Mouse (Mus musculus) kidney, postnatal 0 days (tissue): ENCODE data around the gene Tagln2. TPM values are rescaled to one million over a fixed set of nuclear protein-coding genes. Genes with fewer than 3 reads are reported as not detected.
A peak's percentile ranks its signal among the peaks of the same experiment; 100 is the strongest.

Experiments used
- ATAC-seq: fragments of 200-750 bp; cut with Nextera tagmentation; replicated peaks from 2 replicates; pipeline ENCODE4 v1.8.0; 2017; ENCODE audit warnings: low read depth, moderate number of reproducible peaks, moderate TSS enrichment, moderate library complexity; ENCODE audit not compliant: low FRiP score
- DNase-seq: peaks from one replicate; pipeline ENCODE4 v3.0.0-alpha.2; 2016; ENCODE audit warnings: low spot score
- H3K27ac ChIP-seq: fragments of 300-500 bp; sonication (generic); 2 replicates; pipeline ENCODE4 v1.5.1; 2014; ENCODE audit warnings: mild to moderate bottlenecking
- H3K27me3 ChIP-seq: fragments of 300-500 bp; sonication (generic); 2 replicates; pipeline ENCODE4 v1.6.1; 2014; ENCODE audit warnings: low read length, mixed read lengths; ENCODE audit not compliant: insufficient read depth
- H3K36me3 ChIP-seq: fragments of 300-500 bp; sonication (generic); 2 replicates; pipeline ENCODE4 v1.6.1; 2014; ENCODE audit warnings: low read length, mixed read lengths; ENCODE audit not compliant: insufficient read depth
- H3K4me1 ChIP-seq: fragments of 300-500 bp; sonication (generic); replicated peaks from 2 replicates; pipeline ENCODE4 v1.6.1; 2014; ENCODE audit warnings: antibody characterized with exemption, low read length, mixed read lengths; ENCODE audit not compliant: insufficient read depth
- H3K4me2 ChIP-seq: fragments of 300-500 bp; sonication (generic); 2 replicates; pipeline ENCODE4 v1.6.1; 2014; ENCODE audit warnings: mild to moderate bottlenecking, low read length, moderate library complexity, mixed read lengths
- H3K4me3 ChIP-seq: fragments of 300-500 bp; sonication (generic); replicated peaks from 2 replicates; pipeline ENCODE4 v1.5.1; 2014; ENCODE audit warnings: low read depth, low read length
- H3K9ac ChIP-seq: fragments of 300-500 bp; sonication (generic); 2 replicates; pipeline ENCODE4 v1.6.1; 2014; ENCODE audit warnings: low read depth, low read length
- H3K9me3 ChIP-seq: fragments of 300-500 bp; sonication (generic); replicated peaks from 2 replicates; pipeline ENCODE4 v1.6.1; 2016; ENCODE audit warnings: low read length, inconsistent platforms, mixed read lengths
- CTCF ChIP-seq: IDR thresholded peaks from 2 replicates; pipeline ENCODE4 v1.5.1; 2016; ENCODE audit warnings: antibody characterized with exemption, low read depth, mild to moderate bottlenecking, moderate library complexity
- WGBS: fragments of 180-500 bp; shearing (Covaris S2); extraction: QIAGEN DNeasy Blood & Tissue Kit; methylation state at CpG from one replicate; pipeline ENCODE4 v1.1.7; 2014; 5-methylcytosine and 5-hydroxymethylcytosine counted together
- polyA plus RNA-seq: library from polyadenylated mRNA; unstranded; fragments of >200 nt; fragmentation: Nextera tagmentation; extraction: Ambion mirVana; gene quantifications from 2 replicates; pipeline ENCODE4 v1.2.1, GENCODE M21; 2015

Gene Tagln2
- polyA plus RNA-seq, 1 experiment from 2014 or later, result 225 TPM

- no peak overlapping the region for H3K9ac ChIP-seq
- no peak overlapping the region for H3K4me3 ChIP-seq
- H3K9me3 ChIP-seq, result no peaks in the 10 kb centered on the region
- DNase-seq (no peak), ATAC-seq (no peak)
- no peak for TF ChIP-seq CTCF
- no peaks in the 10 kb centered on the region for H3K27me3 ChIP-seq
- no peak overlapping the region for H3K4me2 ChIP-seq
- no peaks in the 10 kb centered on the region for H3K36me3 ChIP-seq
- H3K27ac ChIP-seq, result no peak overlapping the region
- no peaks in the 10 kb centered on the region for H3K4me1 ChIP-seq
- 81% methylated on average over 5 of the region's 5 CpGs for WGBS
Observed at GRCm38 (mm10) chr1:172478020-172478419, 21.8 kb upstream of the Tagln2 start.

- Histone ChIP-seq H3K4me3 (no peak overlapping the region), H3K27ac (no peak overlapping the region), H3K9me3 (no peaks in the 10 kb centered on the region), H3K27me3 (no peaks in the 10 kb centered on the region), H3K9ac (no peak overlapping the region), H3K4me2 (no peak overlapping the region), H3K36me3 (no peaks in the 10 kb centered on the region), H3K4me1 (no peaks in the 10 kb centered on the region)
- DNase-seq, result no peak
- no peak for TF ChIP-seq CTCF
- WGBS, result 98% methylated on average over 4 of the region's 4 CpGs
- ATAC-seq, result no peak
Observed at GRCm38 (mm10) chr1:172480376-172480775, 19.5 kb upstream of the Tagln2 start.

- Histone ChIP-seq H3K4me3 (no peak overlapping the region), H3K4me1 (no peaks in the 10 kb centered on the region), H3K4me2 (peak overlapping the region; percentile 80), H3K9me3 (no peaks in the 10 kb centered on the region), H3K27me3 (no peaks in the 10 kb centered on the region), H3K27ac (no peak overlapping the region), H3K9ac (no peak overlapping the region), H3K36me3 (no peaks in the 10 kb centered on the region)
- DNase-seq (no peak), ATAC-seq (no peak)
- WGBS, result 14% methylated on average over 13 of the region's 13 CpGs
- TF ChIP-seq CTCF, result no peak
Observed at GRCm38 (mm10) chr1:172481111-172481510, 18.7 kb upstream of the Tagln2 start.

- peak within 1 kb of the TSS; percentile 6; the same call in 1 of the 2 replicates for H3K27ac ChIP-seq
- ATAC-seq (peak; percentile 91), DNase-seq (peak; percentile 97)
- no peaks in the 10 kb centered on the region for H3K4me1 ChIP-seq
- 1% methylated on average over 38 of the region's 38 CpGs for WGBS
- no peaks in the 10 kb centered on the region for H3K36me3 ChIP-seq
- no peaks in the 10 kb centered on the region for H3K9me3 ChIP-seq
- H3K4me2 ChIP-seq, result peak within 1 kb of the TSS; percentile 80
- H3K27me3 ChIP-seq, result no peaks in the 10 kb centered on the region
- TF ChIP-seq CTCF, result peak; percentile 76
- H3K9ac ChIP-seq, result peak within 1 kb of the TSS; percentile 55
- H3K4me3 ChIP-seq, result peak within 1 kb of the TSS; percentile 52
Observed at GRCm38 (mm10) chr1:172481540-172482280, 18.1 kb upstream of the Tagln2 start, which contains the start of gene Igsf9. Gene Igsf9, plus strand, starts transcription at chr1:172481788.

- DNase-seq (peak; percentile 17), ATAC-seq (peak; percentile 60)
- H3K4me2 ChIP-seq, result peak overlapping the region; percentile 80
- no peak for TF ChIP-seq CTCF
- H3K9ac ChIP-seq, result peak overlapping the region; percentile 55
- H3K27me3 ChIP-seq, result no peaks in the 10 kb centered on the region
- H3K27ac ChIP-seq, result no peak overlapping the region
- H3K9me3 ChIP-seq, result no peaks in the 10 kb centered on the region
- 6% methylated on average over 12 of the region's 12 CpGs for WGBS
- no peaks in the 10 kb centered on the region for H3K4me1 ChIP-seq
- peak overlapping the region; percentile 52 for H3K4me3 ChIP-seq
- no peaks in the 10 kb centered on the region for H3K36me3 ChIP-seq
Observed at GRCm38 (mm10) chr1:172482518-172483360, 17.1 kb upstream of the Tagln2 start.

GRCm38 (mm10) chr1:172483361-172483660, 16.5 kb upstream of the Tagln2 start:
- Histone ChIP-seq H3K36me3 (no peaks in the 10 kb centered on the region), H3K4me3 (no peak overlapping the region; the same call in 1 of the 2 replicates), H3K9me3 (no peaks in the 10 kb centered on the region), H3K27me3 (no peaks in the 10 kb centered on the region), H3K4me2 (peak overlapping the region; percentile 80; the same call in 1 of the 2 replicates), H3K4me1 (no peaks in the 10 kb centered on the region), H3K9ac (peak overlapping the region; percentile 10; the same call in 1 of the 2 replicates), H3K27ac (no peak overlapping the region)
- DNase-seq (peak; percentile 66), ATAC-seq (peak; percentile 14; the same call in 1 of the 2 replicates)
- TF ChIP-seq CTCF, result peak; percentile 25; the same call in 1 of the 2 replicates
- 31% methylated on average over 4 of the region's 4 CpGs for WGBS
